Mouse (Mus musculus) spleen, postnatal 36 days (tissue): Measurements from ENCODE around the gene Mapk3.
A peak's percentile ranks its signal among the peaks of the same experiment; 100 is the strongest.
"Not testable (repeated sequence)": the region's sequence is repeated elsewhere in the genome, so short reads cannot be mapped to it uniquely, and the experiment has no call there.

Experiments
- DNase-seq, 2 experiments: peaks; one replicate each; pipeline ENCODE4 v3.0.0; 2022; ENCODE audit warnings: low spot score in 2 of 2, mixed read lengths in 1 of 2

The Mapk3 gene

GRCm38 (mm10) chr7:126759672-126760390 lies 430 bp downstream of the Mapk3 start:
- DNase-seq = no peak

DNA sequence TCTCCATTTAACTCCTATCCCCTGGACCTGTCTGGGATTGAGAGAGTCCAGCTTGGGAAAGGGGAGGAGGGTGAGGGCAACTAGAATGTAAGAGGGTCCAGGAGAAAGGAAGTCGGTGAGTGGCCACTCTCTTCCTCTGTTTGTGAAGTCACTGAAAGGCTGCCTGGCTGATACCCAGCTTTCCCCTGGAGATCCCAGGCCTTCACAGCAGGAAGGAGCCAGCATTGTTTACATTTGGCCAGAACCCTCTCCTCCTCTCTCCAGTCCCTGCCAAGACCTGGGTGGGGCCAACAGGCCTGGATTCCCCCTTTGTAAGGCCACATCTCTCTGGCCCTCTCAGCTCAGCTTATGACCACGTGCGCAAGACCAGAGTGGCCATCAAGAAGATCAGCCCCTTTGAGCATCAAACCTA lies 996 bp downstream of the Mapk3 start:
- DNase-seq = peak in 1 of 2 experiments; percentile 39

- DNase-seq = no peak
Observed at GRCm38 (mm10) chr7:126760956-126761355, 1.6 kb downstream of the Mapk3 start.

DNA sequence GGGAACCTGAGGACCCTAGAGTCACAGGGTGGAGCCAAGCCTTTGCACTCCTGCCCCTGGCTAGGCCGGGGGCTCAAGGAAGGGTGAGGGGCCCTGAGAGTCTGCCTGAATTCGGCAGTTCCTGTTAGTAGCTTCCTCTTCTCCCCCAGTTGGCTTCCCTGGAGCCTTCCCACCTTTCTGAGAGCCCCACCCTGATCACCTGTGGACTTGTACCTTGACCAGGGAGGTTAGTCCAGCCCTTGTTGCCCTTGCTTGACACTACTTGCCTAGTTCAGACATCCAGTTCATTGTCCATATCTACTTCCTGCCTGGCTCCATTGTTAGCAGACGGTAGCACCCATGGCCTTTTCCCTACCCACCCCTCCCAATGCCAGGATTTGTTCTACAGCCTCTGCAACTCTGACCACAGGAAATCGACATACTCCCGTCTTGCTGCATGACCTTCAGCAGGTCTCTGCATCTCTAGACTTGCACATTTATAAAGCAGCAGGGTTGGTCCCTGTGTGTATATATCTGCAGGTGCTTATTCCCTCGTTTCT lies 2.2 kb downstream of the Mapk3 start:
- DNase-seq = no peak

DNA sequence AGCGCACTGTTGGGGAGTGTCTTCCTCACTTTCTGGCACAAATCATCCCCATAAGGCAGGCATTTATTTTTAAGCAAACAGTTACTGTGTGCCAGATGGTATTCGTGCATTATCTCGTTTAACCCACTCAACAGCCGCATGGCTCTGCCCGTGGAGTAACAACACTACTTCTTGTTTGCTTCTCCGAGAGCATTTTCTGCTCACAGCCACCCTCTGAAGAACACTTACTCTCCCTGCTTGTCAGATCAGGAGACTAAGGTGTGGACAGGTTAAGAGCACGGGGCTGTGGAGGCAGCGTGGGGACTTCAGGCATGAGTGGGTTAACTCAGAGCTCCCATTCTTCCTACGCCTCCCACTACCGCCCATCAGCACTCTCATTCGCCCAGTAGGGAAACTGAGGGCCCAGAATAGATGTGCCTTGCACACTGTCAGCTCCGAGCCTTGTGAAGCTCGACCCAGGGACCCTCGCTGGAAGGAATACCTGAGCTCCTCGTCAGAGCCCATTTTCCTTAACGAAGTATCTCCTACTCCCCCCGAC lies 3.1 kb downstream of the Mapk3 start:
- no peak for DNase-seq

DNA sequence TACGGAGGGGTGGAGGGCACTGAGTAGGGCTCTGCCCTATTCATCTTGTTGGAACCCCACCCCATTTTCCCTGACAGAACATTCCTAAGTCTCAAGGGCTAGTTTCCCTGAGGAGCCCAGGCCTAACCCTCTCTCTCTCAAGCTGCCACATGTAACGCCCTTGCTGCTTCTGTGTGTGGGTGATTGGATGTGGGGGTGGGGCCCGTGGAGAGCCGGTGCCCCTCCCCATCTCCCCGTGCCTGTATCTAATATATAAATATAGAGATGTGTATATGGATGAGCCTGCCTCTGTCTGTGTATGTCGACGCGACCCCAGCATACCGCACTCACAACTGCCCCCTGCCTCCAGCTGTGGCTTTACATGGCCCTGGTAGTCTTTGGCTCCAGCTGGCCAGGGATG lies 6.1 kb downstream of the Mapk3 start:
- no peak for DNase-seq

DNA sequence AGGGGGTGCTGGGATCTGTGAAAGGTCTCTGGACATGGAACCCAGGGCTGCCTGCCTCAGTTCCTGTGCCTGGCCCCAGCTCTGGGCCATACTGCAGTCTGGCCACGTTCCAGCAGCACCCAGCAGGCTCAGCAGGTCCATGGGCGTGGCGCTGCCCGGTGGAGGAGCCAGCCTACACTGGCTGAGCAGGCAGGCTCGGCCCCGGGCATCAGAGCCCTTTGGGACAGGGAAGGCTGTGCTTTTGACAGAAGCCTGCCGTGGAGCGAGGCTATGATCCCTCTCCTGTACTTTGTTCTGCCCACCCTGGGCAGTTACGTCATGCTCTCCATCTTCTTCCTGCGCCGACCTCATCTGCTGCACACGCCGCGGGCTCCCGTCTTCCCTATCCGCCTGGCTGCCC lies 6.8 kb downstream of the Mapk3 start, which contains the start of gene Gdpd3:
Gene Gdpd3, plus strand, starts transcription at position 134 of the 400 bp plus-strand sequence.
- DNase-seq = peak in 1 of 2 experiments; percentile 45

GRCm38 (mm10) chr7:126767001-126767400 lies 7.6 kb downstream of the Mapk3 start:
- no peak for DNase-seq

GRCm38 (mm10) chr7:126770784-126771183 lies 11.4 kb downstream of the Mapk3 start:
- DNase-seq = no peak

- DNase-seq = no peak
Observed at GRCm38 (mm10) chr7:126773351-126773750, 13.9 kb downstream of the Mapk3 start.

DNA sequence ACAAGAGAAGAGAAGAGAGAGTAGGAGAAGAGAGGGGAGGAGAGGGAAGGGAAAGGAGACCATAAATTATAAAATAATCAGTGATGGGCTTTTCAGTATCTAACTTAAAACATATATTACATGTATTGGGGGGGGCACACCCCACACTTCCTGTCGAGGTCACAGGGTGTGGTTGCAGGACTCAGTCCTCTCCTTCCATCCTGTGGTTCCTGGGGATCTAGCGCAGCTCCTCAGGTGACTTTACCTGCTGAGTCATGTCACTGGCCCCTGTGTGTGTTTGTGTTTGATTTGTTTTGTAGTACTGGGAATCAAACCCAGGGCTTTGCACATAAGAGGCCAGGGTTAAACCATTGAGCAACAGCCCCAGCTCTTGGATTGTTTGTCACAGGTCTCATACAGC lies 15.1 kb downstream of the Mapk3 start:
- no peak for DNase-seq

GRCm38 (mm10) chr7:126775185-126775977 lies 16.0 kb downstream of the Mapk3 start:
- DNase-seq = peak in 1 of 2 experiments; percentile 52

DNA sequence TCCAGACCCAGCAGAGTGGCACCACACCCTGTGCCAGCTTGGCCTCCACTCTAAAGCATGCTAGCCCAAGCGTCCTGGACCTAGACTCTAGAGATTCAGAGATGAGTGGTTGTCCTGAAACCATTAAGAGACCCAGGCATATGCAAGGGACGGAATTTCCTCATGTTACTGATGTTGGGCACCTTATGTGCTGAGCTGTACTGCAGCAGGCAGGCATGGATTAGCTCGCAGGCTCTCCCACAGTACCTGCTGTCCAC lies 16.5 kb downstream of the Mapk3 start:
- DNase-seq = no peak

- DNase-seq = peak; percentile 97 to 98
Observed at GRCm38 (mm10) chr7:126776598-126777057, 17.2 kb downstream of the Mapk3 start, which contains the start of gene Ypel3. TSS of gene Ypel3 (plus strand) at chr7:126776955.

GRCm38 (mm10) chr7:126777476-126777875 lies 18.1 kb downstream of the Mapk3 start:
- peak in 1 of 2 experiments; percentile 38 for DNase-seq

DNA sequence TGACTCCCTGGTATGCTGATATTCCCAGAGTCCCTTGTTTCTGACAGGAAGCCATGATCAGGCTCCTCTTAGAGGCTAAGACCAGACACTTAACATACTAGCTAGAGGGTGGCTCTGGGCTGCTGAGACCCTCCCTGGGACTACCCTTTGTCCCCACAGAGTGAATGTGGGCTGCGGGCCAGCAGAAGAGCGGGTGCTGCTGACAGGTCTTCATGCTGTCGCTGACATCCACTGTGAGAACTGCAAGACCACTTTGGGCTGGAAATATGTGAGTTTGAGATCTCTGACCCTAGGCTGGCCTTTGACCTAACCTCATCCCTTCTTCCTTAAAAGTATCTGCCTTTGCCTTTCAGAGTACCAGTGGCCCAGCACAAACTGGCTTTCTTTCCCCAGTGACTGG lies 18.7 kb downstream of the Mapk3 start:
- no peak for DNase-seq

- DNase-seq = not testable (repeated sequence)
Observed at GRCm38 (mm10) chr7:126779101-126779500, 19.7 kb downstream of the Mapk3 start.

DNA sequence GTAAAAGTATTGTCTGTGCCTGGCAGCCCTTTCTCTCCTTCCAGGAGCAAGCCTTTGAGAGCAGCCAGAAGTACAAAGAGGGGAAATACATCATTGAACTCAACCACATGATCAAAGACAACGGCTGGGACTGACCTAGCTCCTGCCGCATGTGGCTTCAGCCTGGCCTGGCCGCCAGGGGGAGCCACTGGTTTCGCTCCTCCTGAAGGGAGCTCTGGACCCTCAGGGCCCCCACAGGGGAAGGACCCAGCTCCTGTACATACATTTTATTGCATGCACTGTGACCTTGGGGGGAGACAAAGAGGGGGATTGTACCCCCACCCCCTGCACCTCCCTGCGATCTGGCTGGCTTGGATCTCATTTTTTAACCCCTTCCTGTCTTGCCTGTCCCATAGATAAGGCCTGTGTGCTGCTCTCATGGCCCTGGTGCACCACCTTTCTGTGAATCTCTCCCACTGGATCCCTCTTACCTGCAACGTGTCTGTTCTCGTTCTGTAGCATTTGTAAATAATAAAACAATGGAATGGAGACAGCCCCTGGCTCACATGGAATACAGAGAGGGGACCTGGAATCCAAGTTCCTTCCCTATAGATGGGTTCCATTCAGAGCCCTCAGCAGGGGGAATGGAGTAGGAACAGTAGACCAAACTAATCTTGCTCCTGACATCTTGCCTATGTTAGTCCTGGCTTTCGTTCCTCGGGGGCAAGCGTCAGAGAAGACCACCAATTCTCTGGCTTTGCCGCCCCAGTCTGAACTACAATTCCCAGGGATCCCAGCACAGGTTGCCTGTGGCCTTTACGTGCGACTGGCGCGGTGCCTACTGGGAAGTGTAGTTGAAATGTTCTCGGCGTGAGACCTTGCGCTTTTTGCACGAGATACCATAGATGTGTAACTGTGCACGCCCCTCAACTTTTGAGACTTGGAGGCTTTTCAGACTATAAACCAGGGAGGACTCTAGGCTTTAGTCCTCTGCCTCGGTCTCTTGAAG lies 20.9 kb downstream of the Mapk3 start:
- DNase-seq = peak; percentile 79 to 84

GRCm38 (mm10) chr7:126780971-126781635 lies 21.7 kb downstream of the Mapk3 start, which contains the start of gene Tbx6:
TSS of gene Tbx6 (plus strand) at chr7:126781483.
- no peak for DNase-seq

DNA sequence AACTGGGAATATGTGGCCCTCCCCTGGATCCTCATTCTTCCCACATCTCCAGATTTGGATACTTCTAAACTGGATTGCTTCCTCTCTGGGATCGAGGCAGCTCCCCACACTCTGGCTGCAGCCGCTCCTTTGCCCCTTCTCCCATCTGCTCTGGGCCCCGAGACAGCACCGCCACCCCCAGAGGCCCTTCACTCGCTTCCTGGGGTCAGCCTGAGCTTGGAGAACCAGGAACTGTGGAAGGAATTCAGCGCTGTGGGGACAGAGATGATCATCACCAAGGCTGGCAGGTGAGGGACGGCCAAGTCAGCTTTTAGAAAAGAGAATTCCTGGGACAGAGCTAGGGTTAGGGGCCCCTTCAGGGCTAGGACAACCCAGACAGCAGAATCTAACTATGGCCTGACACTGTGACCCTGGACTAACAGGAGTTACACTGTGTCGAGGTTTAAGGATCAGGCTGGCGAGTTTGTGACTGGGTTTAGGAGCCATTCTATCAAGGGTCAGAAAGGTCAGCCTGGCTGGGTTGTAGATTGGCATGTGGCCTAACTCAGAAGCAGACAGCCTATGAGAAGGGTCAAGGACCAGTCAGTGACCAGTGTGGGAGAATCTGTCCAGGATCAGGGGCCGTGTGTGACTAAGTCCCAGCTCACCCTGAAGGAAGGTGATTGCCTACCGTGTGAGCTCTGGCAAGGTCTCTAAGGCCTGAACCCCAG lies 22.4 kb downstream of the Mapk3 start:
- no peak for DNase-seq
